Mouse (Mus musculus) intestine, embryonic 14.5 days (tissue): ENCODE measurements around the gene Hsf3. TPM values are rescaled to one million over a fixed set of nuclear protein-coding genes. Genes with fewer than 3 reads are reported as not detected.
A peak's percentile ranks its signal among the peaks of the same experiment; 100 is the strongest.
"Not testable (repeated sequence)": the region's sequence is repeated elsewhere in the genome, so short reads cannot be mapped to it uniquely, and the experiment has no call there.

ENCODE experiments used
- ATAC-seq: fragments of 200-750 bp; cut with Nextera tagmentation; replicated peaks from 2 replicates; pipeline ENCODE4 v1.8.0; 2017; ENCODE audit warnings: low read depth, moderate number of reproducible peaks, moderate TSS enrichment, moderate library complexity; ENCODE audit not compliant: low FRiP score, low TSS enrichment
- DNase-seq: peaks from one replicate; pipeline ENCODE4 v3.0.0-alpha.2; 2018; ENCODE audit warnings: low spot score
- H3K27ac ChIP-seq: fragments of 300-500 bp; sonication (generic); 2 replicates; pipeline ENCODE4 v1.5.1; 2014; ENCODE audit warnings: low read depth, mild to moderate bottlenecking, control low read depth
- H3K27me3 ChIP-seq: fragments of 300-500 bp; sonication (generic); replicated peaks from 2 replicates; pipeline ENCODE4 v1.6.1; 2014; ENCODE audit warnings: low read length, control low read depth; ENCODE audit not compliant: control insufficient read depth, insufficient read depth
- H3K36me3 ChIP-seq: fragments of 300-500 bp; sonication (generic); 2 replicates; pipeline ENCODE4 v1.6.1; 2014; ENCODE audit warnings: low read length, control low read depth; ENCODE audit not compliant: control insufficient read depth, insufficient read depth
- H3K4me1 ChIP-seq: fragments of 300-500 bp; sonication (generic); replicated peaks from 2 replicates; pipeline ENCODE4 v1.6.1; 2014; ENCODE audit warnings: low read length, control low read depth, mixed read lengths; ENCODE audit not compliant: control insufficient read depth, insufficient read depth
- H3K4me2 ChIP-seq: fragments of 300-500 bp; sonication (generic); 2 replicates; pipeline ENCODE4 v1.6.1; 2014; ENCODE audit warnings: low read length
- H3K4me3 ChIP-seq: fragments of 300-500 bp; sonication (generic); 2 replicates; pipeline ENCODE4 v1.5.1; 2014; ENCODE audit warnings: low read depth, low read length, control low read depth, mixed read lengths
- H3K9ac ChIP-seq: fragments of 300-500 bp; sonication (generic); 2 replicates; pipeline ENCODE4 v1.6.1; 2014; ENCODE audit warnings: mild to moderate bottlenecking, low read length
- H3K9me3 ChIP-seq: fragments of 300-500 bp; sonication (generic); 2 replicates; pipeline ENCODE4 v1.6.1; 2016; ENCODE audit warnings: low read length, control low read depth; ENCODE audit not compliant: control insufficient read depth
- WGBS: fragments of 180-500 bp; shearing (Covaris S2); extraction: QIAGEN DNeasy Blood & Tissue Kit; methylation state at CpG from one replicate; pipeline ENCODE4 v1.1.7; 2014; 5-methylcytosine and 5-hydroxymethylcytosine counted together
- polyA plus RNA-seq: library from polyadenylated mRNA; unstranded; fragments of >200 nt; fragmentation: Nextera tagmentation; extraction: Ambion mirVana; gene quantifications from 2 replicates; pipeline ENCODE4 v1.2.1, GENCODE M21; 2014

Gene Hsf3
- 0.31 TPM in 2 replicates for polyA plus RNA-seq

DNA sequence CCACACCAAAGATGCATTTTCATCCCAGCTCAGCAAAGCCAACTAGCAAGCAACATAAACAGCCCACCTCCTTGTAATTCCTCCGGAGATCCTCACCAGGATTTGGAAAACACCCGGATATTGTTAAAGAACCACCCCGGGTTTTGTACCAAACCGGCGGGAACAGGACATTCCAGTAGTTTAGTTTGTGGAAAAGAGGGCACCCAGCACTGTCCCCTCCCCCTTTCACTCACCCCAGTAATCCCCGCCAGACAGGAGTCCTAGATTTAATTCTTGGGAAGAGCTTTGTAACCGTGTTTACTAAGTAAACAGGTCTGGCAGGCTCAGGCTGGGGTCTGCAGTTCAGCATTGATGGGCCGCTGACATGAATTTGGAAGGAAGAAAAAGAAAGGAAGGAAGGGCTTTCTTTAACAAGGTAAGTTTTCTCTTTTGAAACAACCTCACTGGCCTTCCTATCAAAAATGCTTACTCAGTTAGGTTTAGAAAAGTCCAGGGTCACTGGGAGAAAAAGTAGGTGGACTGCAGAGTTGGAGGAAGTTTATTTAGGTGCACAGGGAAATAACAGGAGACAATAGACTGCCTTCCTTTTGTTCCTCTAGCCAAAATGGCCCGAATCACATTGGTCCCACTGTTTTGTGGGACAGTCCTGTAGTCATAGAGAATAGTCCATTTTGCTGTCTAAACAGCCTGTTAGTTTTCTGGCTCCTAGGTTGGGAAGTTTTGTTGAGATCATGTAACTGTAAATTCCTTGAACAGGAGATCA is at the start of gene Hsf3:
Hsf3 (minus strand) TSS at position 94 of the 763 bp plus-strand sequence.
- DNase-seq: peak; percentile 55
- no peaks in the 10 kb centered on the region for H3K36me3 ChIP-seq
- H3K9ac ChIP-seq: peak within 1 kb of the TSS; percentile 44
- H3K4me1 ChIP-seq: no peaks in the 10 kb centered on the region
- no peaks in the 10 kb centered on the region for H3K9me3 ChIP-seq
- no peaks in the 10 kb centered on the region for H3K27me3 ChIP-seq
- 21% methylated on average over 9 of the region's 9 CpGs for WGBS
- peak within 1 kb of the TSS; percentile 40 for H3K4me3 ChIP-seq
- ATAC-seq: 0 out of 2 replicates have a peak, but pooled peaks have one; percentile 13
- 0 out of 2 replicates have a peak within 1 kb of the TSS, but pooled peaks have one; percentile 7 for H3K27ac ChIP-seq
- peak within 1 kb of the TSS; percentile 44 for H3K4me2 ChIP-seq

DNA sequence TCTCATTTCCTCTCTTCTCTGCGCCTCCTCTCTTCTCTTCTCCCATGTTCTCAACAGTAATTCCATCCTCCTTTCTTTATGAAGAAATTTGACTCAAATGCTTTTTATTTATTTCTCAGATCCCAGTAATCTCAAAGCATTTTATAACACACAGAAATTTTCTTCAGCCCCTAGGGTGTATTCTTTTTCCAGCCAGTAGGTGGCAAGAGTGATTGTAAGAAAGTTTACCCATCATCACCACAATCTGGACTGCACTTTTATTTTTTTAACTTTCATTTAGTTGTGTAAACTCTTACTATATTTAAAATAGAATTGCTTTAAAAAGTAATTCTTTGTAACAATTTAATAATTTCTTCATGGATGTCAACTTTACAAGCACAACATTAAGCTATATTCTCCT is 45.5 kb upstream of the Hsf3 start:
- 50% methylated on average over 1 of the region's 1 CpGs for WGBS
- Histone ChIP-seq H3K36me3 (no peaks in the 10 kb centered on the region), H3K4me3 (no peak overlapping the region), H3K9me3 (no peaks in the 10 kb centered on the region), H3K4me1 (no peaks in the 10 kb centered on the region), H3K4me2 (no peak overlapping the region), H3K9ac (no peak overlapping the region), H3K27me3 (no peaks in the 10 kb centered on the region), H3K27ac (no peak overlapping the region)
- ATAC-seq: no peak
- no peak for DNase-seq

DNA sequence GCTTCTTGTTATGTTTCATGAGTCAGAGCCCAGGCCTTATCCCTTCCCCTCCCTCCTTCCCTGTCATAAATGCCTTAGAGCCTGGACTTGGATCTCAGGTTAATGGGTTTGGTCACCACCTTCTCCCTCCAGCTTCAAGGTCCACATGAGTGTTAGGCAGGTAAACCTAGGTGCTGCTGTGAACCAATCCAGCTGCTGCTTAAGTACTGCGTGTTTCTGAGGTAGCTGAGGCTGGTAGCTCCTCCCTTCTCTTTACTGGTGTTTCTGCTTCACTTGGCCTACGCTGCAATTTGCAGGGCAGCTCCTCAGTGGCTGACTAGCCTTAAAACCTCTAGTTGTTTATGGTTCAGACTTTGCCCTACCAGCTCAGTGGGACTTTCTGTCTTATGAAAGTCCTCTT is 945 bp downstream of the Hsf3 start, which contains the start of gene Heph:
Heph (plus strand) TSS at position 211 of the 400 bp plus-strand sequence.
- peak; percentile 96 for ATAC-seq

DNA sequence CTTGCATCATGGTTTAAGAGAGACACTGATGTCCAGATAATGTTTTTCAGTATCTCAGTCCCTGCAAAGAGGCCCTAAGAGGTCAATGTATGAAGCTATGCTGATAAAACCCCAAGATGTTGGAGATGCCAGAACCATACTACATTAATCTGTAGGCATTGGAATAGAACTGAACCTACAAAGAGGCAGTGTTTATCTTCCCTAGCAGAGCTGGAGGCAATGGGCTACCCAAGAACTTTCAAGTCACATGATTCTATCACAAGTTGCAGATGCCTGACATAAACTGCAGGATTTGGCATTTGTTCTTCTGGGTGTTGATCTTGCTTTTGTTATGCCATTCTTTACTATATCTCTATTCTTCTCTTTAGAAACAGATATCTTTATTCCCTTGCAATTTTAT is 36.7 kb downstream of the Hsf3 start:
- no peak for DNase-seq
- H3K27me3 ChIP-seq: no peaks in the 10 kb centered on the region
- no peak for ATAC-seq

More for the DNA sequence above, 945 bp downstream of the Hsf3 start, which contains the start of gene Heph:
- DNase-seq: no peak
- Histone ChIP-seq H3K9ac (peak within 1 kb of the TSS; percentile 44), H3K4me1 (no peaks in the 10 kb centered on the region), H3K4me2 (peak within 1 kb of the TSS; percentile 44), H3K36me3 (no peaks in the 10 kb centered on the region), H3K27ac (0 out of 2 replicates have a peak within 1 kb of the TSS, but pooled peaks have one; percentile 7), H3K27me3 (no peaks in the 10 kb centered on the region), H3K9me3 (no peaks in the 10 kb centered on the region), H3K4me3 (peak within 1 kb of the TSS; percentile 40)
- WGBS: 55% methylated on average over 2 of the region's 2 CpGs

DNA sequence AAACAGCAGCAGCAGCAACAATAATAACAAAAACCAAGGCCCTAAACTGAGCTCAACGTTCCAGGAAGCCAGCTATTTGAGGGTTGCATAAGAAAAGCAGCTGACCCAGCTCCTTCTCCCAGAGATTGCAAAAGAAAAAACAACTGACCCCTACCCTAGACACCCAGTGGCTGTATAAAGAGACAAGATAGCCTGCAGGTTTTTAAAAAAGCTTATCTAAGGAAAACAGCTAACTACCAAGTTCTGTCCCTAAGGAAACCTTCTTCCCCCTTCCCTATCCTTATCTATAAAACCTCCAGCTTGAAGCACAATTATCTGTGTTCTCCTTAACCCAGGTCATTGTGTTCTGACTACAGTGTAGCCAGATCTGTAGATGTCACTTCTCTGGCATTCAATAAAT is 38.4 kb downstream of the Hsf3 start:
- Histone ChIP-seq H3K27me3 (no peaks in the 10 kb centered on the region), H3K9me3 (no peaks in the 10 kb centered on the region), H3K9ac (no peak overlapping the region), H3K4me3 (no peak overlapping the region), H3K4me1 (no peaks in the 10 kb centered on the region), H3K36me3 (no peaks in the 10 kb centered on the region), H3K4me2 (no peak overlapping the region), H3K27ac (no peak overlapping the region)
- WGBS: 61% methylated on average over 1 of the region's 1 CpGs
- no peak for ATAC-seq
- no peak for DNase-seq

More for the DNA sequence above, 36.7 kb downstream of the Hsf3 start:
- H3K4me3 ChIP-seq: no peak overlapping the region
- no peaks in the 10 kb centered on the region for H3K4me1 ChIP-seq
- no peak overlapping the region for H3K27ac ChIP-seq
- H3K9me3 ChIP-seq: no peaks in the 10 kb centered on the region
- H3K36me3 ChIP-seq: no peaks in the 10 kb centered on the region
- no peak overlapping the region for H3K4me2 ChIP-seq
- H3K9ac ChIP-seq: no peak overlapping the region

DNA sequence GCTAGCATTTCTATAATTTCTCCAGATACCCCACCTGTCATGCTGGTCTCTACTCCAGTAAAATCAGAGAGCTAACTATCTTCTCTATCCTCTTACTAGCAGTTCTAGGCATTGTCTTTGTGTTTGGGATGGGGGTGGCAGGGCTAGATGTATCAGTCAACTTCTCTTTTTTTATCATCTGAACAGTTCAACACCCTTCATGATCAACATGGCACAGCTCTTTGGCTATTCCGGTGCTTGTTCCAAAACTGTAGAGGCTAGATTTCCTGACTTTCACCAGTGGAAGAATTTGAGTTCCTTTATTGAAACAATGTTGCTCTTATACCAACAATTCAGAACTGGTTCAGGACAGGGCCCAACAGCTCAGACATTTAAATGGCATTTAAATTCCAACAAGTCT is 39.1 kb downstream of the Hsf3 start:
- WGBS: 100% methylated on average over 1 of the region's 1 CpGs
- no peak overlapping the region for H3K9ac ChIP-seq
- H3K4me3 ChIP-seq: no peak overlapping the region
- ATAC-seq (no peak), DNase-seq (no peak)
- no peak overlapping the region for H3K4me2 ChIP-seq
- H3K27ac ChIP-seq: no peak overlapping the region
- H3K27me3 ChIP-seq: no peaks in the 10 kb centered on the region
- no peaks in the 10 kb centered on the region for H3K9me3 ChIP-seq
- no peaks in the 10 kb centered on the region for H3K4me1 ChIP-seq
- no peaks in the 10 kb centered on the region for H3K36me3 ChIP-seq

DNA sequence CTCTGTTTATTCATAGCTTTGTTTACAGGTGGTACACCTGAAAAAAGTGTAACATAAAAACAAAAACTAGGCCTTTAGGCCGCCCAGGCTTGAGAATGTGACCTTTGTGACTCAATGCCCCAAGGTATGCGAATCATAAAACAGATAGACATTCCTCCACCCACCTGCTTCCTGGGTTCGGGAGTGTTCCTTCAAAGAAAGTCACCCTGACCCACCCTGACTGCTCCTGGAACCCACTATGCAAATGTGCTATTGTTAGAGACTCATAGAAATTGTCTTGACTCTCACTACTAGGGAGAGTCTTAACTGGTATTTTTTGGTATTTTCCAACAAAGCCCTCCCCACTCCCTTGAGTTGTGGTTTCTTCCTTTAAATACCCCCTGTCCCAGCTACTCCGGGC is 40.7 kb downstream of the Hsf3 start:
- WGBS: 73% methylated on average over 4 of the region's 4 CpGs
- H3K4me1 ChIP-seq, H3K9me3 ChIP-seq, H3K4me3 ChIP-seq, H3K9ac ChIP-seq, H3K27ac ChIP-seq, DNase-seq, H3K27me3 ChIP-seq, H3K36me3 ChIP-seq, H3K4me2 ChIP-seq, ATAC-seq: not testable (repeated sequence)

- Histone ChIP-seq H3K4me1 (no peaks in the 10 kb centered on the region), H3K9ac (no peak overlapping the region), H3K27me3 (no peaks in the 10 kb centered on the region), H3K36me3 (no peaks in the 10 kb centered on the region), H3K4me3 (no peak overlapping the region), H3K9me3 (no peaks in the 10 kb centered on the region), H3K4me2 (no peak overlapping the region), H3K27ac (no peak overlapping the region)
- DNase-seq: no peak
- no peak for ATAC-seq
- WGBS: 67% methylated on average over 2 of the region's 2 CpGs
Observed at GRCm38 (mm10) chrX:96339108-96339507, 117.0 kb downstream of the Hsf3 start.

GRCm38 (mm10) chrX:96329764-96330163 is 126.3 kb downstream of the Hsf3 start:
- no peak overlapping the region for H3K9ac ChIP-seq
- no peaks in the 10 kb centered on the region for H3K9me3 ChIP-seq
- H3K4me1 ChIP-seq: no peaks in the 10 kb centered on the region
- H3K4me2 ChIP-seq: no peak overlapping the region
- DNase-seq: no peak
- no peak overlapping the region for H3K27ac ChIP-seq
- no peaks in the 10 kb centered on the region for H3K36me3 ChIP-seq
- no peak for ATAC-seq
- H3K27me3 ChIP-seq: no peaks in the 10 kb centered on the region
- 43% methylated on average over 4 of the region's 4 CpGs for WGBS
- no peak overlapping the region for H3K4me3 ChIP-seq
